Mouse (Mus musculus): ENCODE measurements around the gene Lrrc36. TPM values are rescaled to one million over a fixed set of nuclear protein-coding genes. Genes with fewer than 3 reads are reported as not detected.

Lrrc36 gene
- polyA plus RNA-seq, 1 experiment: not detected

DNA sequence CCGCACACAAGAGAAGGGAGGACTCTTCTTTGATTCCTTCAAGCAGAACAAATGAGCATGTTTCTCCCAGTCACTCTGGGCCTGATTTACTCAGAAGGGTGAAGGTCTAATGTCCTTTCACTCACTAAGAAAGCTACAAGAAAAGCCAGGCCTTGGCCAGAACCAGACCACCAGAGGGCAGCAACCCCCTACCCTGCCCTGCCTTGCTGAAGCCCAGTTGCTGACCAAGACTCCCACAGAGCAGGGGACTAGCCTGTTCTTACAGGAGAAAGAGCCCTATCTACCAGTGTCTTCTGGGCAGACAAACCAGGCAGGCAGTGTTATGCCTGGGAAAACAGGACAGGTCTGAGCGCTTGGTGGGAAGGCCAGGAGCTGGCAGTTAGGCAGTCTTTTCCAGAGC, 71.0 kb downstream of the Lrrc36 start:
- Histone ChIP-seq H3K4me1 (ENCODE audit: control insufficient read depth, insufficient read depth, low read length) (peaks cover 26% of the 10 kb centered on the region), H3K27ac (ENCODE audit: insufficient read depth, low read length) (peak overlapping the region; percentile 98), H3K4me3 (ENCODE audit: insufficient read depth, low read length) (no peak overlapping the region)
- TF ChIP-seq POLR2A (IDR thresholded peaks at IDR 0.05; ENCODE audit: low read depth, low read length): no peak
- peak; percentile 61; the same call in 1 of the 2 replicates for TF ChIP-seq CTCF (IDR thresholded peaks at IDR 0.05; ENCODE audit: borderline replicate concordance, insufficient read depth, low read length)

GRCm38 (mm10) chr8:105488082-105488481, 74.7 kb downstream of the Lrrc36 start:
- peaks cover 20% of the 10 kb centered on the region for H3K4me1 ChIP-seq (ENCODE audit: control insufficient read depth, insufficient read depth, low read length)
- H3K27ac ChIP-seq (ENCODE audit: insufficient read depth, low read length): no peak overlapping the region
- TF ChIP-seq CTCF (IDR thresholded peaks at IDR 0.05; ENCODE audit: borderline replicate concordance, insufficient read depth, low read length): no peak
- TF ChIP-seq POLR2A (IDR thresholded peaks at IDR 0.05; ENCODE audit: low read depth, low read length): no peak
- H3K4me3 ChIP-seq (ENCODE audit: insufficient read depth, low read length): no peak overlapping the region

DNA sequence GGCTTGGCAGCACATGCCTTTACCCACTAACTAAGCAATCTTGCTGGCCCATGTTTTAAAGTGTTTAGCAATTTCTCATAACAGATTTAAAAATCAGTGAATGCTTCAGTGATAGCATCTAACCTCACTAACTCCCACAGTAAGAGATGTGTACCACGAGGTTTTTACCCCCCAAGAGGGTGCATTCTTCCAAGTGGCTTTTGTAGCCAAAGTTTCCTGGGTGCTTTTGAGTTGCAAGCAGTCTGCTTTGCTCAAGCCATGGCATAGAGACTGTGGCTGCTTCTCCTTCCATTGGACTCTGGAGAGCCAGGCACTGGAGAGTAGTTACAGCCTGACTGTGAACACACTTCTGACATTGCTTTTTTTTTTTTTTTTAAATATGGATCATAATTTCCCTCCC, 75.9 kb downstream of the Lrrc36 start:
- TF ChIP-seq CTCF (IDR thresholded peaks at IDR 0.05; ENCODE audit: borderline replicate concordance, insufficient read depth, low read length): no peak
- TF ChIP-seq POLR2A (IDR thresholded peaks at IDR 0.05; ENCODE audit: low read depth, low read length): no peak

DNA sequence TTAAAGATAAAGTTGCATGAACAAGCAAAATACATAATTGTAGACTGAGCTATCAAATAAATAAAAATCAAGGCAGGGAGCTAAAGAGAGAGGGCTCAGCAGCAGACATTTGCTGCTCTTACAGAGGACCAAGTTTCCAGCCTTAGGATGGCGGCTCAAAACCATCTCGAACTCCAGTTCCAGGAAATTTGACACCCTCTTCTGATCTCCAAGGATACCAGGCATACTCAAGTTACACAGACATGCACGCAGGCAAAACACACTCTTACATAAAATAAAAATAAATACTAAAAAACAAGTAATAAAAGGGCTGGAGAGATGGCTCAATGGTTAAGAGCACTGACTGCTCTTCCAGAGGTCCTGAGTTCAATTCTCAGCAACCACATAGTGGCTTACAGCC, 80.1 kb downstream of the Lrrc36 start:
- Histone ChIP-seq H3K4me1 (ENCODE audit: control insufficient read depth, insufficient read depth, low read length) (peaks cover 10% of the 10 kb centered on the region), H3K4me3 (ENCODE audit: insufficient read depth, low read length) (no peak overlapping the region), H3K27ac (ENCODE audit: insufficient read depth, low read length) (no peak overlapping the region)
- no peak for TF ChIP-seq CTCF (IDR thresholded peaks at IDR 0.05; ENCODE audit: borderline replicate concordance, insufficient read depth, low read length)
- no peak for TF ChIP-seq POLR2A (IDR thresholded peaks at IDR 0.05; ENCODE audit: low read depth, low read length)

More for the DNA sequence above, 75.9 kb downstream of the Lrrc36 start:
- Histone ChIP-seq H3K4me3 (ENCODE audit: insufficient read depth, low read length) (no peak overlapping the region), H3K4me1 (ENCODE audit: control insufficient read depth, insufficient read depth, low read length) (peaks cover 13% of the 10 kb centered on the region), H3K27ac (ENCODE audit: insufficient read depth, low read length) (no peak overlapping the region)

DNA sequence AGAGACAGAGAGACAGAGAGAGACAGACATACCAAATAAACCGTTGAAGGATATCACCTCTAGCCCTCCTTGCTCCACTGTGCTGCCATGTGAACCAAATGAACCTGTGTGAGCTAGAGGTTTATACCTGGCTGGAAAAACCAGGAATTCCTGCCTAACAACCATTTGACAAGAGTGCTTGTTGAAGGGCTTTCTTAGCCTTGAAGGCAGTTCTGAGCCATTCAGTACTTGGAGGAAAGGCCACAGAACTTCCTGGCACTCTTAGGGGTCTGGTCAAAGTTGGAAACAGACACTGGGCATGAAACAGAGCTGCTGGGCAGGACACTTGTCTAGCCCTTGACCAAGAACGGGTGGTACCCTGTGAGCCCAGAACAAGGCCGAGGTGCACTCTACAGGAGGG, 81.2 kb downstream of the Lrrc36 start:
- peaks cover 10% of the 10 kb centered on the region for H3K4me1 ChIP-seq (ENCODE audit: control insufficient read depth, insufficient read depth, low read length)
- TF ChIP-seq CTCF (IDR thresholded peaks at IDR 0.05; ENCODE audit: borderline replicate concordance, insufficient read depth, low read length): no peak
- TF ChIP-seq POLR2A (IDR thresholded peaks at IDR 0.05; ENCODE audit: low read depth, low read length): no peak
- no peak overlapping the region for H3K27ac ChIP-seq (ENCODE audit: insufficient read depth, low read length)
- no peak overlapping the region for H3K4me3 ChIP-seq (ENCODE audit: insufficient read depth, low read length)

DNA sequence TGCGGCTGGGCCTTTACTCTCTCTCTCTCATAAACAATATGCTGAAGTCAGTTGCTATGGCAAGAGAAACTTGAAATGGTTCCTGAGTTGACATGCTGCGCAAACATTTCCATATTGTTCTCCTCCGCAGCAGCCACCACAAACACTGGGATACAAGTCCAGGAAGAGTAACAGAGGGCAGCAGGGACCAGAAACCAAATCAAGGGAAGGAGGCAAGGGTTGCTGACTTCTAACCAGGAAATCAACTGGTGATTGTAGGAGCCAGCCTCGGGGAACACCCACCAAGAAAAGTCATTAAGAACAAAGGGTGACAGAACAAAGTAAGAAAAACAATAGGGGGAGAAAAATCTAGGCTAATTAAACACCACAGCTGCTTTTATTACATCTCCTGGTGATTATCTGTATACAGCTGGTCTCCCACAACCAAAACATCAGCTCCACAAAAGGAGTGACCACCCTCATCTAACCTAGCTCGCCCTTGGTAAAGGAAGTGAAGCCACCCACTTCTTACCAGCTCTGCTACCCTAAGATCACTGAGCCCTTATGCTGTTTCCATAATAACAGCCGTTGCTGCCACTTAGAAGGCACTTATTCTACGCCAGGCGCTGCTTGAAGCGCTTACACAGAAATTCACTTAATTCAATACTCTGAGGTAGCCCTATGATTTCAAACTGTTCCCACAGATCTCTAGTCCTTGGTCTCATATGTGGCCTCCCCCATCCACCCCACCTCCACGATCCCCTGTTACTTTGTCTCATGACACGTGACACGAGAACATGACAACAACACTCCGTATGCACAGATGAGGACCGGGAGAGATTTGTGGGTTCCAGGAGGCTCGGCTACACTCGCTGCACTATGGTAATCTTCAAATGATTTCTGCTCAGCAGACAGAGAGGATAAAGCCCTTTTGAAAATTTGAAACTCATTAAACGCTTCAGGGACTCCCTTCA, 82.3 kb downstream of the Lrrc36 start:
- TF ChIP-seq CTCF (IDR thresholded peaks at IDR 0.05; ENCODE audit: borderline replicate concordance, insufficient read depth, low read length) (no peak), POLR2A (IDR thresholded peaks at IDR 0.05; ENCODE audit: low read depth, low read length) (no peak)
- peak overlapping the region; percentile 58 for H3K4me3 ChIP-seq (ENCODE audit: insufficient read depth, low read length)
- no peak overlapping the region for H3K27ac ChIP-seq (ENCODE audit: insufficient read depth, low read length)
- peaks cover 10% of the 10 kb centered on the region for H3K4me1 ChIP-seq (ENCODE audit: control insufficient read depth, insufficient read depth, low read length)

- H3K4me3 ChIP-seq (ENCODE audit: insufficient read depth, low read length): peak within 1 kb of the TSS; percentile 58
- peaks cover 10% of the 10 kb centered on the region for H3K4me1 ChIP-seq (ENCODE audit: control insufficient read depth, insufficient read depth, low read length)
- peak within 1 kb of the TSS; percentile 5; the same call in 1 of the 2 replicates for H3K27ac ChIP-seq (ENCODE audit: insufficient read depth, low read length)
- TF ChIP-seq POLR2A (IDR thresholded peaks at IDR 0.05; ENCODE audit: low read depth, low read length) (peak; percentile 71), CTCF (IDR thresholded peaks at IDR 0.05; ENCODE audit: borderline replicate concordance, insufficient read depth, low read length) (peak; percentile 86)
These were observed 83.2 kb downstream of the Lrrc36 start, which contains the start of gene Zdhhc1 for GRCm38 (mm10) chr8:105496439-105497180. Gene Zdhhc1 (minus strand): TSS chr8:105496902.

GRCm38 (mm10) chr8:105499787-105500186, 86.4 kb downstream of the Lrrc36 start:
- TF ChIP-seq CTCF (IDR thresholded peaks at IDR 0.05; ENCODE audit: borderline replicate concordance, insufficient read depth, low read length): no peak
- TF ChIP-seq POLR2A (IDR thresholded peaks at IDR 0.05; ENCODE audit: low read depth, low read length): no peak
- Histone ChIP-seq H3K4me3 (ENCODE audit: insufficient read depth, low read length) (no peak overlapping the region), H3K4me1 (ENCODE audit: control insufficient read depth, insufficient read depth, low read length) (peaks cover 6% of the 10 kb centered on the region), H3K27ac (ENCODE audit: insufficient read depth, low read length) (no peak overlapping the region)

DNA sequence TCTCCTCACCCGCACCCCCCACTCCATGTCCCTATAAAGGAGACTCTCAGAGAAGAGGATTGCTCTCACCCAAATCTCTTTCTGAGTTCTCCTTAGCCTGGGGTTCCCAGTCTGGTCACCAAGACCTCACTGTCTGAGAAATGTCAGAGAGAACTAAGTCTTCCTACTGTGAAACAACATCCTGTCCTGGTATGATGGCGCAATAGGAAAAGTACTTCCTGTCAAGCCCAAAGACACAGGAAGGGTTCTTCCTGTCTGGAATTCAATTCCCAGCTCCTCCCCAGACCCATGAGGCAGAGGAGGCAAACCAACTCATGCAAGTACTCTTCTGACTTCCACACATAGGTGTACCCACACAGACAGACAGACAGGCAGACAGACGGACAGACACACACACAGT, 91.2 kb downstream of the Lrrc36 start:
- H3K4me1 ChIP-seq (ENCODE audit: control insufficient read depth, insufficient read depth, low read length): no peaks in the 10 kb centered on the region
- H3K27ac ChIP-seq (ENCODE audit: insufficient read depth, low read length): no peak overlapping the region
- H3K4me3 ChIP-seq (ENCODE audit: insufficient read depth, low read length): no peak overlapping the region
- TF ChIP-seq CTCF (IDR thresholded peaks at IDR 0.05; ENCODE audit: borderline replicate concordance, insufficient read depth, low read length): no peak
- TF ChIP-seq POLR2A (IDR thresholded peaks at IDR 0.05; ENCODE audit: low read depth, low read length): no peak
